Mouse (Mus musculus) right cerebral cortex, postnatal 4 days (tissue): Measurements from ENCODE around the gene Ch25h.
A peak's percentile ranks its signal among the peaks of the same experiment; 100 is the strongest.

ENCODE experiments used
- DNase-seq: peaks from one replicate; pipeline ENCODE4 v3.0.0-alpha.2; 2022

Gene Ch25h

DNA sequence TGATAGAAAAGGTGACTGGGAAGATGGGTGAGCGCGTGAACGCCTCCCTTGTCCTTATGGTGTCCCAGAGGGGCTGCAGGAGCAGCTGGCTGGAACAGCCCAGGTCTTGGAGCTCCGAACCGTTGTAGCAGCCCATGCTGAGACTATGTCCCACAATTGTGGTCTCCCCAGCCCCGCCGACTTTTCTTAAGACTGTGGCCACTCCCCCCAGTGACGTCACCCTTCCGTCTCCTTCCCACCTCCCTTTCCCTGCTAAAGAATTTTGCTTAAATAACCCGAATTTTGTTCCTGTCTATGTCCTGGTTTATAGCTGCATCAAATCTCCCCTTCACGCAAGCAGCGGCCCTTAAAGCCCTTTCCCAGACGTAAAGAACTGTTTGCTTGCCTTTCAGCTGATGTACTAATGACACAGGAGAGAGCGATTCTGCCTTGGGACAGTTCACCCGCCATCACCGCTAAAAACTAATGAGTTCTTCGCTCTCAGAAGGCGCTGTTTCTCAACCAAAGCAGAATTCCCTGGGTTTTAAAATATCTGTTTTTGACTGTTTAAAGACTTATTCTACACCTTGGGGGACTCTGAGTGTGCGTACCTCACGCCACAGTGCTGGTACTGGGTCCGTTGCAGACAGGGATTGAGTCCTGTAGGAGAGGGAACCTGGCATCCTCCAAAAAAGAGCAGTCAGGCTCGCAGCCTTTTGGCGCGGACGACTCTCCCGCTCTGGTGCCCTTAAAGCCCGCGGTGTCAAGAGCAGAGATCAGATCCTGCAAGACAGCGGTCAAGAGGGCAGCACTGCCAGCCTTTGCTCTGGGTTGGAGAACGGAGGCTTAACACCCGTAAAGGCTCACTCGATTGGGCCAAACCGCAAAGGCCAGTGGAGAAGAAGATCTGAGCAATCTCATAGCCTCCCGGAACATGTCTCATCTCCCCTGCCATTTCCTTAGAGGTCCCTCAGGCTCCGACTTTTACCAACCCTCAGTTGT lies at the start of gene Ch25h:
Gene Ch25h, minus strand, starts transcription at position 174 of the 981 bp plus-strand sequence.
- peak; percentile 46 for DNase-seq

GRCm38 (mm10) chr19:34524646-34525045 lies 49.7 kb upstream of the Ch25h start:
- no peak for DNase-seq

GRCm38 (mm10) chr19:34523106-34523725 lies 48.3 kb upstream of the Ch25h start:
- DNase-seq, result no peak

- no peak for DNase-seq
These were observed 47.0 kb upstream of the Ch25h start for GRCm38 (mm10) chr19:34521978-34522377.

DNA sequence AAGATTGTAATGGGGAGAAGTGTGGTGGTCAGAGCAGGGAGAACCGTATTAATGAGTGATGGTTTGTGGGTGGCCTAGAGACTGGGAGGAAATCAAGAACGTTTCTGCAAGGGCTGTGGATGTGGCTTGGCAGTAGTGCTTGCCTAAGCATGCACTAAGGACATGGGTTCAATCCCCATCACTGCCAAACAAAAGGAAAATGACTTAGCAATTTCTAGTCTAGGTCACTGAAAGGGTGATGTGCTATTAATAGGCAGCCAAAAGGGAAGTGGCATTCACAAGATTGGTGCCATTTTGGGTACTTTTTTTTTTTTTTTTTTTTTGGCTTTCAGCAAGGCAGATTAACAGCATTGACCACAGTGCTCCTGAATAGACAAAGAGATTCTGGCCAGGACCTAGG lies 46.4 kb upstream of the Ch25h start:
- no peak for DNase-seq

GRCm38 (mm10) chr19:34520051-34520450 lies 45.1 kb upstream of the Ch25h start:
- no peak for DNase-seq

DNA sequence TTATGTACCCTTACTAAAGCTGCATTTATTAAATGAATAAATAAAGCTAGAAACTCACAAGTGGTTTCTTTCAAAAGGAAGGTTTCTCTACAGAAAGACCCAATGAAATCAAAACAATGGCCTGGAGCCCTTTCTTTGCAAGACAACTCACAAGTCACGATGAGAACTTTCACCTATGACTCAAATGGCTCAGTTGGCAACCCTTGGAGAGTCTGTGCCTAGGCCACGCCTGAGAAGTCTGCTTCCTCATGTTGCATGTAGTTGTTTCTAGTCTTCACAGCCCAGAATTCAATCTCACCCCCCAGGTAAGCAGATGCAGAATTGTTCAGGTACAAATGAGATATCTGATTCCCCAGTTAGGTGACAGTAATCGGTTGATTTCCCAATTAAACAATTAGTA lies 44.7 kb upstream of the Ch25h start:
- DNase-seq, result no peak

DNA sequence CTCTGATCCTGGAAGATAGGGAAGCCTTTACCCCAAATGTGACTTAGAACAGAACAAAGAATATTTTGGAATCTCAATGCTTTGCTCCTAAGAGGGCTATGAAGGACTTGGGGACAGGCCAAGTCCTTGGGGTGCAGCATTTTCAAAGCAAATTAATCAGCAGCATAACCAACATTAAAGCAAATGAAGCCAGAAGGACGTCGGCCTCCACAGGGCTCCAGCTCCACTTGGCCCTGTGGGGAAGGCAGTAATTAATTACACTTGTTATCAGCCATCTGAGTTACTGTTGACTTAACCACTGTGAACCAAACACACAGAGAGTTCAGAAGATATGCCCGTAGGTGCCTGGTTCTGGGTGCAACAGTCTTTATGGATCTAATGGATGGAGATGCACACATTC lies 43.8 kb upstream of the Ch25h start:
- no peak for DNase-seq

DNA sequence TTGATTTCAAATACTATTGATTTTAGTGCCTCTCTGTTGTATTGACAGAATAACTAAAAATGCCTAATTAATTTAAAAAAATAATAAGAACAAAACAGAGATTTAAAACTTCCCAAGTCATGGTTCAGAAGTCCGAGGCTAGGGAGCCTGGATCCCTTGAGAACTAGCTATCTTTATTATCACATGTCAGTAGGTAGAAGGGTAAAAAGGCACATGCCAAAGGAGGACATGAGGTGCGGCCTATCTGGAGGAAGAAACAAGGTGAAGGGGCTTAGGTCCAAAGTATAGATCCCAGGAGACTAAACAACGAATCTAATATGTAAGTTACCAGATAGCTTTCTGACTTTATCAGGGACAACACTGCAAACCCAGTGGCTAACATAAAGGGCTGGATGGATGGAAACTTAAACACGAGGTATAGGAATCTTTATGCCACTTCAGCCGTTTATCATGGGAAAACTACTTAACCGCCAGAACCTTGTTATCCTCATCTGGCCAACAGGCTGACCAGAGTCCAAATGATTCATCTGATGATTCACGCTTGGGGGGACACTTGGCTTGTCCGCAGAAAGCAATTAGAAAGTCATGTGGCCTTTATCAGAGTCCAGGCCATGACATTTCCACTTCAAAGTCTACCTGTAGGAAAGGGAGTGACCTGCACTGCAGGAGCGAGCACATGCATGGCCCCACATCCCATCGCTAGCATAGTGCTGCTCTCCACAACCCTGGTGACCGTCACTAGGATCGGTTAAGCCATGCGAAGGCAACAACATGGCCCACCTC lies 43.0 kb upstream of the Ch25h start:
- DNase-seq, result no peak

DNA sequence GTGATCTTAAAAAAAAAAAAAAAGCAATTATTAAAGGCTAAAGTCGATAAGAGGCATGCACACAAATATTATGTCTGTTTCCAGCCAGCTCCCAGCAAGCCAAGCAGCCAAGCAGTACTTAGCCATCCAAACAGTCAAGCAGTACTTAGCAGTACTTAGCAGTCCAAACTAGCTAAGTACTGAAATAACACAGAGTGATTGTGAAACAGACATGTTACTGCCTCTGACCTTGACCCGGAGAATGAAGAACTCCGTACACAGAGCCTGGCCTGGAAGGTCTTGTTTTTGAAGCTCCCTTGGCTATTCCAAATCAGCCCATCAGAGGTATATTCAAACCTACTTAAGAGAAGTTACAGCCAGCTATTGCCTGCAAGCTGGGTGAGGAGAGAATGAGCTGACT lies 42.2 kb upstream of the Ch25h start:
- no peak for DNase-seq

DNA sequence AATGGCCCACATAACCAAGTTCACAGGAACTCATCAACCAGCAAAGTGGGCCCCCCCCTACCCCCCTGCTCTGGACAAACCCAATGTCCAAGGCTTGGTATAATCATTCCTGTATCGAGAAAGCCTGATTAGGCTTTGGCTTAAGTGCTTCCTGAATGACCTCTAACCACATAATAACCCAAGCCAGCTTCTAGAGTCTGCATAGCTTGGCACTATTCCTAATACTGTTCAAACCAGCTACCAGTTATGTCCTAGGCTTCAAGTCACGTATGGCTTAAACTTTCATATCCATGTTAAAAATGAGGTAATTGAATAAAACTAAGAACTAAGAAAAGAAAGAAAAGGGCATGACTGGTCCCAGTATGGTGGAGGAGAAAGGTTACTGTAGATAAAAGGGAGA lies 41.4 kb upstream of the Ch25h start:
- DNase-seq, result no peak

- DNase-seq, result no peak
These were observed 40.7 kb upstream of the Ch25h start for GRCm38 (mm10) chr19:34515681-34516080.

- DNase-seq, result no peak
These were observed 36.6 kb upstream of the Ch25h start for GRCm38 (mm10) chr19:34511528-34511927.

DNA sequence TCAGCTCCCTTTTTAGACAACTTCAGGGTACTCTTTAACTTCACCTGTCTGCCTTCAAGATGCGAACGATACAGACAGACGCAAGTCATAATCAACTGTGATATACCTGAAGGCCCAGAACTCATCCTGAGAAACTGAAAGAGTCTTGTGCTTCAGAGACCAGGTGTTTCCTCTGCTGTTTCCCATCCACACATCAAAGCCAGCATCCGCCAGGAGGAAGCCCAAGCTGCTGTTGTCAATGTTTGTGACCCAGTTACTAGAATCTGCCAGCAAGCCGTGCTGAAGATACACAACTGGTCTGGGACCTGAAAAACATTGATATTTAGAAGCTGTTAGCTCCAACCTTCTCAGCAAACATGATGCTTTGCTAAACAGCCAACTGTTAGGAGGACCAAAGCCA lies 35.8 kb upstream of the Ch25h start:
- no peak for DNase-seq

DNA sequence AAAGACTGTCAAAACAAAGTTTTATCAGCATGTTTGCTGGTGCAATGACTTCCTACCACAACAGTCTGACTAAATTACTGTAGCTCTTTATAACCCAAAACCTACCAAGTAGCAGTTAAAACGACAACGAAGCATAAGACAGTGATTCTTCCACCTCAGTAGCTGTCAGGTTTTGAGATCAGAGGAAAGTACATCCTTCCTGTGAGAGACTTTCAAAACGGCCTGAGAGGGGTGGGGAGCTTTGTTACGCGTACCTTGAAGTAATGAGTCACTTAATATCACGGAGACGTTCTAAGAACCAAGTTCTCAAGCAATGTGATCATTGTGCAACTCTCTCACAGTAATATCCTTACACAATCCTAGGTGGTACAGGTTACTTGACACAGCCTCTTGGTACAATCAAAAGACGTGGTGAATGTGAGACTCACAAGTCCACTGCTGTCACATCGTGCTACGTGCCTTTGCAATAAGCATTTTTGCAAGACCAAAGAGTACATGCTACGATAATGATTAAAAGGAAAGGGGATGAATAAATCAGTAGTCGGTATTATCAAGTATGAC lies 30.3 kb upstream of the Ch25h start:
- no peak for DNase-seq

- DNase-seq, result peak; percentile 5
These were observed 25.8 kb upstream of the Ch25h start for GRCm38 (mm10) chr19:34500763-34501162.

DNA sequence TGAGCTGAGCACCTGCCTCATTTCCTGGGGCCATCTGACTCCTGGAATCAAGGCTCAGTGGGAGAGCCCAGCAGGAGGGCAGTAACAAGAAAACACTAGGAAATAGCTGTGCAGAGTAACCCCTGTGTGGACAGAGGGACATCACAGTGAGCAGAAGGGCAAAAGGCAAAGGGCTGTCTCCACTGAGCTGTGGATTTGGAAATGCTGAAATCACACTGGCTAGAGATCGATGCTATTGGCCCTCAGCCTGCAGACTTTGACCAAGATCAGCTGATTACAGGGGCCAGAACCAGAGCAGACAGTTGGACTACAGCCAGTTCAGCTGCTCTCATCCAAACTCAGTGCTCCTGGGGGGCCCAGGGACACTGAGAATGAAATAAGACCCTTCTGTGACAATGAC lies 21.4 kb upstream of the Ch25h start:
- DNase-seq, result no peak

- no peak for DNase-seq
These were observed 18.9 kb upstream of the Ch25h start for GRCm38 (mm10) chr19:34493859-34494258.

GRCm38 (mm10) chr19:34483547-34483946 lies 8.6 kb upstream of the Ch25h start:
- DNase-seq, result peak; percentile 5

- DNase-seq, result peak; percentile 22
These were observed 555 bp downstream of the Ch25h start for GRCm38 (mm10) chr19:34474228-34474990.

DNA sequence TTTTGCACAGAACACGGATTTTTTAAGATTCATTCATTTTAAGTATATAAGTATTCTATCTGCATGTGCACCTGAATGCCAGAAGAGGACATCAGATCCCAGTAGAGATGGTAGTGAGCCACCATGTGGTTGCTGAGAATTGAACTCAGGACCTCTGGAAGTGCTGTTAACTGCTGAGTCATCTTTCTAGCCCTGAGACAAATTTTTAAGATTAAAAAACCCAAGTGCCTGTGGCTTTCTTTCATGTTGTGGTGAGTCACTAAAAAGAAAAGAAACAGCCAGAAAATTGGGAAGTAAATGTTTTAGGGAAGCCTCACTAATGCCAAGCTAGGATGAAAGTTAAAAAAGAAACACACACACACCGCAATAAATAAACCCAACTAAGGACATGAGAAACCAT lies 3.3 kb downstream of the Ch25h start:
- no peak for DNase-seq

- no peak for DNase-seq
These were observed 6.2 kb downstream of the Ch25h start for GRCm38 (mm10) chr19:34468794-34469193.
